Mouse (Mus musculus) heart, postnatal 0 days (tissue): ENCODE measurements around the gene Plekha1.

Experiments used
- CTCF ChIP-seq: IDR thresholded peaks from 2 replicates; pipeline ENCODE4 v1.5.1; 2016; ENCODE audit warnings: antibody characterized with exemption, control low read depth, low read depth
- EP300 ChIP-seq: IDR thresholded peaks from 2 replicates; pipeline ENCODE4 v1.6.1; 2016; ENCODE audit warnings: antibody characterized with exemption, low read depth

DNA sequence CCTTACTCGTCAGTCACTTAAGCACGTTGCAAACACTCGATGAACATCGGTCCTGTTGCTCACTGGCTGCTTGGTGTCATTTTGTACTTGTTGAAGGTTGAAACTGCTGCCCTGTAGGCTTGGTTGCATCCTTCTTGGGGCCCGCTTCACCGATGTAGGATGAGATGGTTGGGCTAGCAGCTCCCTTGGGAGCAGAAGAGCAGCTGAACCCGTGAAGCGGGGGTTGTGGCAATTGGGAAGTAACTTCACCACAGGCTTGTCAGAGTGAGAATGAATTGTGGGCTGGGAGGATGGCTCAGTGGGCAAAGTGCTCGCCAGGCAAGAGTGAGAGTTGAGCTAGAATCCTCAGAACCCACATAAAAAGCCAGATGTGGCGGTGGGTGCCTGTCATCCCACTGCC lies 37.1 kb upstream of the Plekha1 start:
- TF ChIP-seq CTCF, result no peak
- no peak for TF ChIP-seq EP300
